Mouse (Mus musculus): ENCODE data around the gene Fosl1. TPM values are rescaled to one million over a fixed set of nuclear protein-coding genes. Genes with fewer than 3 reads are reported as not detected.

Fosl1 gene
- polyA plus RNA-seq, 1 experiment = not detected

- Histone ChIP-seq H3K27ac (ENCODE audit: control insufficient read depth, insufficient read depth, low read depth, low read length, poor library complexity) (peak overlapping the region; percentile 86), H3K4me1 (ENCODE audit: control insufficient read depth, insufficient read depth, low read length) (peaks cover 1% of the 10 kb centered on the region; the same call in 1 of the 2 replicates), H3K4me3 (replicated peaks; ENCODE audit: control insufficient read depth, low read depth, low read length) (peak overlapping the region; percentile 73)
- under 1% methylated on average over 70 of the region's 70 CpGs for WGBS
- TF ChIP-seq POLR2A (IDR thresholded peaks at IDR 0.05; ENCODE audit: borderline replicate concordance, control insufficient read depth, low read depth, low read length) (peak; percentile 91; the same call in 1 of the 2 replicates), CTCF (IDR thresholded peaks at IDR 0.05; ENCODE audit: control insufficient read depth, insufficient read depth, low read length) (no peak)
These were observed 9.8 kb downstream of the Fosl1 start for GRCm38 (mm10) chr19:5456922-5457745.

GRCm38 (mm10) chr19:5457746-5458442 lies 10.5 kb downstream of the Fosl1 start, which contains the start of gene Ccdc85b:
Gene Ccdc85b, minus strand, starts transcription at chr19:5457894.
- peaks cover 1% of the 10 kb centered on the region; the same call in 1 of the 2 replicates for H3K4me1 ChIP-seq (ENCODE audit: control insufficient read depth, insufficient read depth, low read length)
- H3K4me3 ChIP-seq (replicated peaks; ENCODE audit: control insufficient read depth, low read depth, low read length) = peak within 1 kb of the TSS; percentile 73
- WGBS = 11% methylated on average over 14 of the region's 14 CpGs
- H3K27ac ChIP-seq (ENCODE audit: control insufficient read depth, insufficient read depth, low read depth, low read length, poor library complexity) = peak within 1 kb of the TSS; percentile 86
- TF ChIP-seq POLR2A (IDR thresholded peaks at IDR 0.05; ENCODE audit: borderline replicate concordance, control insufficient read depth, low read depth, low read length) (no peak), CTCF (IDR thresholded peaks at IDR 0.05; ENCODE audit: control insufficient read depth, insufficient read depth, low read length) (no peak)

GRCm38 (mm10) chr19:5459019-5459418 lies 11.7 kb downstream of the Fosl1 start:
- no peak for TF ChIP-seq CTCF (IDR thresholded peaks at IDR 0.05; ENCODE audit: control insufficient read depth, insufficient read depth, low read length)
- no peak for TF ChIP-seq POLR2A (IDR thresholded peaks at IDR 0.05; ENCODE audit: borderline replicate concordance, control insufficient read depth, low read depth, low read length)
- peaks cover 1% of the 10 kb centered on the region; the same call in 1 of the 2 replicates for H3K4me1 ChIP-seq (ENCODE audit: control insufficient read depth, insufficient read depth, low read length)

DNA sequence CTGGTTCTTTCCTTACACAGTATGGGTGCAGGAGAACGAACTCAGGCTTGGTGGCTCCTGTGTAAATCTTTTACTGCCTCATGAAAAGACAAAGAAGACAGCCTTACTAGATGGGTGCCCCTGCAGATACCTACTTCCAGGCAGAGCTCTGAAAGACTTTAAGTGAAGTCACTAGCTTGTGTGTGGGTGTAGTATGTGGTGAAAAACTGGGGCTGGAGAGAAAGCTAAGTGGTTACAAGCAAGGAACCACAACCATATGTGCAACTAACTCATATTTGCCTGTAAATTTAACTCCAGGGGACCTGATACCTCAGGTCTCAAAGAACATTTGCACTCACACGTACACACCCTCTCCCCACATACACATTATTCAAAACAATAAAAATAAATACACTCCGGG lies 12.5 kb downstream of the Fosl1 start:
- H3K27ac ChIP-seq (ENCODE audit: control insufficient read depth, insufficient read depth, low read depth, low read length, poor library complexity) = no peak overlapping the region
- no peak overlapping the region for H3K4me3 ChIP-seq (replicated peaks; ENCODE audit: control insufficient read depth, low read depth, low read length)
- H3K4me1 ChIP-seq (ENCODE audit: control insufficient read depth, insufficient read depth, low read length) = peaks cover 1% of the 10 kb centered on the region; the same call in 1 of the 2 replicates
- WGBS = 30% methylated on average over 3 of the region's 3 CpGs
- no peak for TF ChIP-seq POLR2A (IDR thresholded peaks at IDR 0.05; ENCODE audit: borderline replicate concordance, control insufficient read depth, low read depth, low read length)
- TF ChIP-seq CTCF (IDR thresholded peaks at IDR 0.05; ENCODE audit: control insufficient read depth, insufficient read depth, low read length) = no peak

More at GRCm38 (mm10) chr19:5459019-5459418, 11.7 kb downstream of the Fosl1 start:
- no peak overlapping the region for H3K4me3 ChIP-seq (replicated peaks; ENCODE audit: control insufficient read depth, low read depth, low read length)
- no peak overlapping the region for H3K27ac ChIP-seq (ENCODE audit: control insufficient read depth, insufficient read depth, low read depth, low read length, poor library complexity)
- 71% methylated on average over 7 of the region's 7 CpGs for WGBS

GRCm38 (mm10) chr19:5460465-5460911 lies 13.1 kb downstream of the Fosl1 start, which contains the start of gene Fibp:
Gene Fibp, plus strand, starts transcription at chr19:5460615.
- Histone ChIP-seq H3K4me3 (replicated peaks; ENCODE audit: control insufficient read depth, low read depth, low read length) (peak within 1 kb of the TSS; percentile 93), H3K27ac (ENCODE audit: control insufficient read depth, insufficient read depth, low read depth, low read length, poor library complexity) (peak within 1 kb of the TSS; percentile 22; the same call in 1 of the 2 replicates), H3K4me1 (ENCODE audit: control insufficient read depth, insufficient read depth, low read length) (peaks cover 1% of the 10 kb centered on the region; the same call in 1 of the 2 replicates)
- under 1% methylated on average over 32 of the region's 32 CpGs for WGBS
- no peak for TF ChIP-seq CTCF (IDR thresholded peaks at IDR 0.05; ENCODE audit: control insufficient read depth, insufficient read depth, low read length)
- peak; percentile 59; the same call in 1 of the 2 replicates for TF ChIP-seq POLR2A (IDR thresholded peaks at IDR 0.05; ENCODE audit: borderline replicate concordance, control insufficient read depth, low read depth, low read length)

GRCm38 (mm10) chr19:5461411-5461810 lies 14.1 kb downstream of the Fosl1 start:
- H3K4me1 ChIP-seq (ENCODE audit: control insufficient read depth, insufficient read depth, low read length) = peaks cover 1% of the 10 kb centered on the region; the same call in 1 of the 2 replicates
- no peak overlapping the region for H3K4me3 ChIP-seq (replicated peaks; ENCODE audit: control insufficient read depth, low read depth, low read length)
- no peak overlapping the region for H3K27ac ChIP-seq (ENCODE audit: control insufficient read depth, insufficient read depth, low read depth, low read length, poor library complexity)
- TF ChIP-seq POLR2A (IDR thresholded peaks at IDR 0.05; ENCODE audit: borderline replicate concordance, control insufficient read depth, low read depth, low read length) = no peak
- TF ChIP-seq CTCF (IDR thresholded peaks at IDR 0.05; ENCODE audit: control insufficient read depth, insufficient read depth, low read length) = no peak
- WGBS = 75% methylated on average over 6 of the region's 6 CpGs

- Histone ChIP-seq H3K4me1 (ENCODE audit: control insufficient read depth, insufficient read depth, low read length) (no peaks in the 10 kb centered on the region), H3K27ac (ENCODE audit: control insufficient read depth, insufficient read depth, low read depth, low read length, poor library complexity) (no peak overlapping the region), H3K4me3 (replicated peaks; ENCODE audit: control insufficient read depth, low read depth, low read length) (no peak overlapping the region)
- WGBS = 89% methylated on average over 9 of the region's 9 CpGs
- TF ChIP-seq POLR2A (IDR thresholded peaks at IDR 0.05; ENCODE audit: borderline replicate concordance, control insufficient read depth, low read depth, low read length) (no peak), CTCF (IDR thresholded peaks at IDR 0.05; ENCODE audit: control insufficient read depth, insufficient read depth, low read length) (no peak)
These were observed 15.9 kb downstream of the Fosl1 start for GRCm38 (mm10) chr19:5463212-5463611.

All from bone marrow, adult 2 months (tissue).